Mouse (Mus musculus): Measurements from ENCODE around the gene Tagln2.

DNA sequence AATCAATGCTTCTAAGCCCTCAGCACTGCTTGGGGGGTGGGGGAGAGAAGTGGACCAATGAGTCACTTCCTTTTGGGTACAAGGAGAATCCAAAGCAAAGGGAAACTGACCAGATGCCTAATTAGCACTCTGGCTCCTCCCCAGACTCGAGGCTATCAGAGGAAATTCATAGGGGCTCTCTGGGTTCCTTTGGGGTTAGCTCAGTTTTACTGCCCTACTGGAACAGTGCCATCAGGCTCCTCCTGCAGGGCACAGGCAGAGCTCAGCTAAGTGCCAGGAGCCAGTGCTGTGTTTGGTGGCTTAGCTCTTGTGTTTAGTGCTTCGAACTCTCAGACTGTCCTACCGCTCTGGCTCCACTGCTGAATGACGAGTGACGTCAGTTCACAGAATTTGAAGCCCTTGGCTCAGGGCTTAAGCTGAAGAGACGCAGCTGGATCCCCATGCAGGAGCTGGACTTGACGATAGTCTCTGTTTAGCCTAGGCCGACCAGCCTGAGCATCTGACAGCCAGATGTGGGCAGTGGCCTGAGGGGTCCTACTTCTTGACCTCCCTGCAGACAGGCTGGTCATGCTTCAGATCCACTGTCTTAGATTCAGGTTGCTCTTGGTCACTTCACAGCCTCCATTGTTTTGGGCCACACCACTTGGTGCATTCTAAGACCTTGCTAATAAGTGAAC lies 30.8 kb downstream of the Tagln2 start:
- TF ChIP-seq CTCF (conservative IDR thresholded peaks at IDR 0.05; ENCODE audit: low read length): no peak
- TF ChIP-seq NANOG (IDR thresholded peaks at IDR 0.05; ENCODE audit: borderline replicate concordance, low read length): no peak
- no peak for TF ChIP-seq POU5F1 (IDR thresholded peaks at IDR 0.05; ENCODE audit: borderline replicate concordance, low read length)
